Mouse (Mus musculus) large intestine, adult 2 months (tissue): ENCODE data around the gene Zfp719. TPM values are rescaled to one million over a fixed set of nuclear protein-coding genes. Genes with fewer than 3 reads are reported as not detected.

Experiments used
- DNase-seq: peaks from one replicate; pipeline ENCODE4 v3.0.0-alpha.2; 2012; ENCODE audit warnings: low read depth, low spot score
- WGBS: fragments of 180-500 bp; shearing (Covaris S2); methylation state at CpG from one replicate; pipeline ENCODE4 v1.1.7; 2018; 5-methylcytosine and 5-hydroxymethylcytosine counted together
- polyA plus RNA-seq: library from polyadenylated mRNA; depleted of rRNA; stranded (reverse); fragments of >200 nt; gene quantifications from 2 replicates; pipeline ENCODE4 v1.2.3, GENCODE M21; 2012; rRNA removed

Zfp719 gene
- polyA plus RNA-seq, 1 experiment = 0.98 TPM

GRCm38 (mm10) chr7:43601884-43602283 is 22.5 kb downstream of the Zfp719 start:
- 39% methylated on average over 5 of the region's 5 CpGs for WGBS

GRCm38 (mm10) chr7:43606896-43607742 is 27.7 kb downstream of the Zfp719 start, which contains the start of gene Zfp819:
Gene Zfp819, plus strand, starts transcription at chr7:43607169.
- peak; percentile 37 for DNase-seq
- WGBS = 15% methylated on average over 41 of the region's 41 CpGs

More at GRCm38 (mm10) chr7:43601884-43602283, 22.5 kb downstream of the Zfp719 start:
- no peak for DNase-seq

GRCm38 (mm10) chr7:43607743-43608287 is 28.4 kb downstream of the Zfp719 start:
- DNase-seq = no peak
- 30% methylated on average over 5 of the region's 5 CpGs for WGBS

GRCm38 (mm10) chr7:43608316-43608824 is 29.0 kb downstream of the Zfp719 start:
- no peak for DNase-seq
- 48% methylated on average over 7 of the region's 7 CpGs for WGBS

GRCm38 (mm10) chr7:43613816-43614551 is 34.6 kb downstream of the Zfp719 start:
- WGBS = 88% methylated on average over 14 of the region's 14 CpGs
- DNase-seq = no peak

GRCm38 (mm10) chr7:43622927-43623326 is 43.5 kb downstream of the Zfp719 start:
- DNase-seq = no peak
- 72% methylated on average over 7 of the region's 7 CpGs for WGBS

- no peak for DNase-seq
- 34% methylated on average over 10 of the region's 10 CpGs for WGBS
These were observed 44.4 kb downstream of the Zfp719 start for GRCm38 (mm10) chr7:43623819-43624218.

- 72% methylated on average over 3 of the region's 3 CpGs for WGBS
- no peak for DNase-seq
These were observed 45.7 kb downstream of the Zfp719 start for GRCm38 (mm10) chr7:43625065-43625464.

- WGBS = 74% methylated on average over 8 of the region's 8 CpGs
- DNase-seq = no peak
These were observed 46.5 kb downstream of the Zfp719 start for GRCm38 (mm10) chr7:43625794-43626422.

- WGBS = 33% methylated on average over 4 of the region's 4 CpGs
These were observed 54.5 kb downstream of the Zfp719 start for GRCm38 (mm10) chr7:43633940-43634339.

GRCm38 (mm10) chr7:43634500-43634899 is 55.1 kb downstream of the Zfp719 start, which contains the start of gene Ceacam18:
Gene Ceacam18, plus strand, starts transcription at chr7:43634707.
- 17% methylated on average over 6 of the region's 6 CpGs for WGBS
- DNase-seq = peak; percentile 43

More at GRCm38 (mm10) chr7:43633940-43634339, 54.5 kb downstream of the Zfp719 start:
- no peak for DNase-seq

GRCm38 (mm10) chr7:43636194-43636593 is 56.8 kb downstream of the Zfp719 start:
- 54% methylated on average over 2 of the region's 2 CpGs for WGBS
- DNase-seq = no peak

GRCm38 (mm10) chr7:43637118-43637517 is 57.7 kb downstream of the Zfp719 start:
- DNase-seq = no peak
- 89% methylated on average over 1 of the region's 1 CpGs for WGBS

GRCm38 (mm10) chr7:43642587-43642986 is 63.2 kb downstream of the Zfp719 start:
- WGBS = 59% methylated on average over 5 of the region's 5 CpGs
- no peak for DNase-seq

Other genes starting within 250 kb of the Zfp719 start
- 2.0 and 5.1 TPM in 2 replicates for gene Siglecf, start 228.3 kb upstream of the Zfp719 start, polyA plus RNA-seq
- gene Siglecg, start 171.4 kb upstream of the Zfp719 start, polyA plus RNA-seq = 12.5 and 15.7 TPM in 2 replicates
- gene Lim2, start 151.9 kb upstream of the Zfp719 start, polyA plus RNA-seq = not detected in 2 replicates
- 23.8 and 26.9 TPM in 2 replicates for gene Nkg7, start 142.5 kb upstream of the Zfp719 start, polyA plus RNA-seq
- gene Cldnd2, start 138.8 kb upstream of the Zfp719 start, polyA plus RNA-seq = not detected in 2 replicates
- 95.4 and 114 TPM in 2 replicates for gene Etfb, start 135.5 kb upstream of the Zfp719 start, polyA plus RNA-seq
- 0.33 TPM in 1 of 2 replicates, not detected in the other for gene Gm45233, start 135.5 kb upstream of the Zfp719 start, polyA plus RNA-seq
- 2.0 and 2.2 TPM in 2 replicates for gene Vsig10l, start 116.5 kb upstream of the Zfp719 start, polyA plus RNA-seq
- gene Iglon5, start 89.5 kb upstream of the Zfp719 start, polyA plus RNA-seq = 1.2 and 1.8 TPM in 2 replicates
- not detected in 2 replicates for gene 4931406B18Rik, start 73.7 kb upstream of the Zfp719 start, polyA plus RNA-seq
- gene Cd33, start 35.2 kb upstream of the Zfp719 start, polyA plus RNA-seq = 2.2 and 5.0 TPM in 2 replicates
- gene Zfp658, start 17.4 kb upstream of the Zfp719 start, polyA plus RNA-seq = 0.83 and 1.3 TPM in 2 replicates
- gene Zfp819, start 27.6 kb downstream of the Zfp719 start, polyA plus RNA-seq = 0.10 TPM in 1 of 2 replicates, not detected in the other
- 19.4 and 35.3 TPM in 2 replicates for gene Ceacam18, start 55.1 kb downstream of the Zfp719 start, polyA plus RNA-seq
- gene Siglece, start 80.6 kb downstream of the Zfp719 start, polyA plus RNA-seq = 4.4 and 4.8 TPM in 2 replicates
- gene Ctu1, start 92.4 kb downstream of the Zfp719 start, polyA plus RNA-seq = 8.8 and 9.2 TPM in 2 replicates
- gene Klk14, start 110.8 kb downstream of the Zfp719 start, polyA plus RNA-seq = 0.16 TPM in 2 replicates
- not detected in 2 replicates for gene Klk13, start 133.0 kb downstream of the Zfp719 start, polyA plus RNA-seq
- not detected in 2 replicates for gene Klk12, start 189.3 kb downstream of the Zfp719 start, polyA plus RNA-seq
- not detected in 2 replicates for gene Klk11, start 195.0 kb downstream of the Zfp719 start, polyA plus RNA-seq
- 0.21 and 0.69 TPM in 2 replicates for gene Klk10, start 201.4 kb downstream of the Zfp719 start, polyA plus RNA-seq
- not detected in 2 replicates for gene Klk9, start 212.3 kb downstream of the Zfp719 start, polyA plus RNA-seq
- 3.1 TPM in 2 replicates for gene Klk8, start 218.0 kb downstream of the Zfp719 start, polyA plus RNA-seq
- gene Klk7, start 231.7 kb downstream of the Zfp719 start, polyA plus RNA-seq = not detected in 2 replicates
- not detected in 2 replicates for gene Klk6, start 244.9 kb downstream of the Zfp719 start, polyA plus RNA-seq